Mouse (Mus musculus): ENCODE measurements at regions not wholly inside any gene's neighbourhood (a gene's known extent, or its start where the extent isn't known, plus 50 kb on each side); places are given as distances from the start of the nearest gene placed in this dataset.
A peak's percentile ranks its signal among the peaks of the same experiment; 100 is the strongest.

DNA sequence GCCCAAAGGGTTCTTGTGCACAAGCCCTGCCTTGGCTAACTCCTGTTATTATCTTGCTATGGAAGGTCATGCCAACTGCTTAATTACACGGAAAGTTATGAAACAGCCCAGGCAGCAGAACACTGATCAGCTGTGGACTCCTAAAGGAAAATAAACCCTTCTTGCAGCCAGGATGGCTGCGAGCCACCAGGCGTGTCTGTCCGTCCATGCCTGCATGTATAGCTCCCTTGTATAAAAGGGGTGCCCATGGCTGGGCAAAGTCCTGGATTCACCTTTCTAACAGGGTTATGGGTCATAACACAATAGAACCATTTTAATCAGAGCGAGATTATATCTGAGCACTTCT, 169.9 kb upstream of the Map3k1 start:
- no peaks in the 10 kb centered on the region for H3K36me3 ChIP-seq
- no peaks in the 10 kb centered on the region for H3K27me3 ChIP-seq (replicated peaks)
- no peak overlapping the region for H3K9ac ChIP-seq
- no peaks in the 10 kb centered on the region for H3K9me3 ChIP-seq (replicated peaks)
- H3K27ac ChIP-seq (ENCODE audit: poor library complexity, severe bottlenecking): no peak overlapping the region
- ATAC-seq (ENCODE audit: insufficient number of reproducible peaks, low FRiP score): no peak
- no peak overlapping the region for H3K4me3 ChIP-seq
- H3K4me1 ChIP-seq (replicated peaks): peaks cover 29% of the 10 kb centered on the region
- no peak overlapping the region for H3K4me2 ChIP-seq
- 76% methylated on average over 5 of the region's 5 CpGs for WGBS

- Histone ChIP-seq H3K27me3 (replicated peaks) (no peaks in the 10 kb centered on the region), H3K4me3 (no peak overlapping the region), H3K4me1 (replicated peaks) (peaks cover 32% of the 10 kb centered on the region), H3K27ac (ENCODE audit: poor library complexity, severe bottlenecking) (no peak overlapping the region), H3K9me3 (replicated peaks) (no peaks in the 10 kb centered on the region), H3K36me3 (no peaks in the 10 kb centered on the region), H3K4me2 (peak overlapping the region; percentile 47), H3K9ac (no peak overlapping the region)
- whole genome bisulfite sequencing: 33% methylated on average over 17 of the region's 17 CpGs
- no peak for ATAC-seq (ENCODE audit: insufficient number of reproducible peaks, low FRiP score)
These were observed 170.8 kb upstream of the Map3k1 start for GRCm38 (mm10) chr13:111979428-111980204.

GRCm38 (mm10) chr13:111980205-111980595, 171.4 kb upstream of the Map3k1 start:
- WGBS: 77% methylated on average over 12 of the region's 12 CpGs
- no peak overlapping the region for H3K4me3 ChIP-seq
- no peaks in the 10 kb centered on the region for H3K9me3 ChIP-seq (replicated peaks)
- no peak for ATAC-seq (ENCODE audit: insufficient number of reproducible peaks, low FRiP score)
- no peak overlapping the region for H3K27ac ChIP-seq (ENCODE audit: poor library complexity, severe bottlenecking)
- no peaks in the 10 kb centered on the region for H3K36me3 ChIP-seq
- no peaks in the 10 kb centered on the region for H3K27me3 ChIP-seq (replicated peaks)
- no peak overlapping the region for H3K9ac ChIP-seq
- H3K4me1 ChIP-seq (replicated peaks): peaks cover 32% of the 10 kb centered on the region
- H3K4me2 ChIP-seq: no peak overlapping the region

DNA sequence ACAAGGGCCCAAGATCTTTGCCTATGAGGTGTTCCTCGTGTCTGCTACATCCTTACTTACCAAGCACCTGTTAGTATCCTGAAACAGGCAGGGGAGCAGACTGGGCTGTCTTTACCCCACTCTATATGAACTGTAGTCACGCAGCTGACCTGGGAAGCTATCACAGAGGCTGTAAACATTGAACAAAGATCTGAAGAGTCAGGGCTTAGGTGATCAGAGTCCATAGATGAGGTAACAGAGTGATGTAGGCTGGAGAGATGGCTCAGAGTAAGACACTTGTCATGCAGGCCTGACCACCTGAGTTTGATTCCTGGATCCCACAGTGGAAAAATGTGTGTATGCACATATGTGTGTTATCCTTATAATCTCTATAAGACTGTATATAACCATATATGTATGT, 172.3 kb upstream of the Map3k1 start:
- Histone ChIP-seq H3K27ac (ENCODE audit: poor library complexity, severe bottlenecking) (no peak overlapping the region), H3K4me1 (replicated peaks) (peaks cover 32% of the 10 kb centered on the region), H3K36me3 (no peaks in the 10 kb centered on the region), H3K4me3 (no peak overlapping the region), H3K4me2 (no peak overlapping the region), H3K9me3 (replicated peaks) (no peaks in the 10 kb centered on the region), H3K27me3 (replicated peaks) (no peaks in the 10 kb centered on the region), H3K9ac (no peak overlapping the region)
- no peak for ATAC-seq (ENCODE audit: insufficient number of reproducible peaks, low FRiP score)
- WGBS: 87% methylated on average over 2 of the region's 2 CpGs

GRCm38 (mm10) chr13:111982796-111983460, 174.1 kb upstream of the Map3k1 start:
- ATAC-seq (ENCODE audit: insufficient number of reproducible peaks, low FRiP score): no peak
- H3K4me1 ChIP-seq (replicated peaks): peaks cover 32% of the 10 kb centered on the region
- no peak overlapping the region for H3K4me3 ChIP-seq
- no peaks in the 10 kb centered on the region for H3K36me3 ChIP-seq
- H3K4me2 ChIP-seq: no peak overlapping the region
- no peaks in the 10 kb centered on the region for H3K27me3 ChIP-seq (replicated peaks)
- H3K9ac ChIP-seq: no peak overlapping the region
- no peak overlapping the region for H3K27ac ChIP-seq (ENCODE audit: poor library complexity, severe bottlenecking)
- H3K9me3 ChIP-seq (replicated peaks): no peaks in the 10 kb centered on the region
- WGBS: 48% methylated on average over 6 of the region's 6 CpGs

GRCm38 (mm10) chr13:111984081-111984574, 175.3 kb upstream of the Map3k1 start:
- Histone ChIP-seq H3K27ac (ENCODE audit: poor library complexity, severe bottlenecking) (no peak overlapping the region), H3K4me3 (no peak overlapping the region), H3K27me3 (replicated peaks) (0 out of 2 replicates have a peak, but pooled peaks cover 3% of the 10 kb centered on the region), H3K4me2 (no peak overlapping the region), H3K36me3 (no peaks in the 10 kb centered on the region), H3K4me1 (replicated peaks) (peaks cover 29% of the 10 kb centered on the region), H3K9ac (no peak overlapping the region), H3K9me3 (replicated peaks) (no peaks in the 10 kb centered on the region)
- ATAC-seq (ENCODE audit: insufficient number of reproducible peaks, low FRiP score): no peak
- WGBS: 61% methylated on average over 10 of the region's 10 CpGs

- no peaks in the 10 kb centered on the region for H3K9me3 ChIP-seq (replicated peaks)
- no peak for ATAC-seq (ENCODE audit: insufficient number of reproducible peaks, low FRiP score)
- no peak overlapping the region for H3K4me2 ChIP-seq
- 0 out of 2 replicates have a peak, but pooled peaks cover 5% of the 10 kb centered on the region for H3K27me3 ChIP-seq (replicated peaks)
- H3K9ac ChIP-seq: no peak overlapping the region
- H3K4me3 ChIP-seq: no peak overlapping the region
- H3K27ac ChIP-seq (ENCODE audit: poor library complexity, severe bottlenecking): no peak overlapping the region
- H3K36me3 ChIP-seq: no peaks in the 10 kb centered on the region
- peaks cover 20% of the 10 kb centered on the region for H3K4me1 ChIP-seq (replicated peaks)
- WGBS: 84% methylated on average over 5 of the region's 5 CpGs
These were observed 176.6 kb upstream of the Map3k1 start for GRCm38 (mm10) chr13:111985406-111985805.

DNA sequence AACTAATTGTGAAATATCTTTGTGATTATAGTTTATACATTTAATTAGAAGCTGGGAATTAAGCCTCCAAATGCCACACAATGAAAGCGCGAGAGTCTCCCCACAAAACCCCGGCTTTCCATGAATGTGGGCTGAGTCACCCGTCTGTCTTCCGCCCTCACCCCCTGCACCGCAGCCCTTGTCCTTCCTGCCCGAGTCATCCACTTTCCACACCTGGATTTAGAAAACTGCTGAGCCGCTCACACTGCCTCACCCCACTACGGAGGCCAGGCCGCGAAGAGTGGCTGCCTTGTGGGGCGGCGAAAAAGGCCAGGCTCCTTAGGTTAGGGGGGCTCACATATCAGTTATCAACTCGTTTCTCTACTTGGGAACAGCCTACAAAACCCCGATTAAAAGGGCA, 177.9 kb upstream of the Map3k1 start:
- no peak overlapping the region for H3K4me3 ChIP-seq
- WGBS: 80% methylated on average over 15 of the region's 15 CpGs
- 0 out of 2 replicates have a peak, but pooled peaks cover 5% of the 10 kb centered on the region for H3K27me3 ChIP-seq (replicated peaks)
- H3K36me3 ChIP-seq: no peaks in the 10 kb centered on the region
- no peak overlapping the region for H3K9ac ChIP-seq
- no peak overlapping the region for H3K4me2 ChIP-seq
- no peak overlapping the region for H3K27ac ChIP-seq (ENCODE audit: poor library complexity, severe bottlenecking)
- no peak for ATAC-seq (ENCODE audit: insufficient number of reproducible peaks, low FRiP score)
- H3K4me1 ChIP-seq (replicated peaks): peaks cover 25% of the 10 kb centered on the region
- no peaks in the 10 kb centered on the region for H3K9me3 ChIP-seq (replicated peaks)

DNA sequence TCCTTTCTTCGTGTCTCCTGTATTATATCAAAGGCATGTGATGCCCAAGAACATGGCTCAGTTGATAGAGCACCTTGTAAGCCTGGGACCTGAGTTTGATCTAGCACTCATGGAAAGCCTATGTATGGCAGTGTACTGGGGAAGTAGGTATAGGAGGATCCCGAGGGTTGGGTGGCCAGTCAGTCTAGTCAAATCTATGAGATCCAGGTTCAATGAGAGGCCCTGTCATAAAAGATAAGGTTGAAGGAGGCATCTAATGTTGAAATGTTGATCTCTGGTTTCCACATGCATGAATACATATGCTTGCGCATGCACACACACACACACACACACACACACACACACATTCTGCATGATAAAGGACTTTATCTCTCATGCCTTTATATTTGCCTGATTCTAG, 178.6 kb upstream of the Map3k1 start:
- H3K9me3 ChIP-seq (replicated peaks): no peaks in the 10 kb centered on the region
- WGBS: 83% methylated on average over 3 of the region's 3 CpGs
- ATAC-seq (ENCODE audit: insufficient number of reproducible peaks, low FRiP score): no peak

DNA sequence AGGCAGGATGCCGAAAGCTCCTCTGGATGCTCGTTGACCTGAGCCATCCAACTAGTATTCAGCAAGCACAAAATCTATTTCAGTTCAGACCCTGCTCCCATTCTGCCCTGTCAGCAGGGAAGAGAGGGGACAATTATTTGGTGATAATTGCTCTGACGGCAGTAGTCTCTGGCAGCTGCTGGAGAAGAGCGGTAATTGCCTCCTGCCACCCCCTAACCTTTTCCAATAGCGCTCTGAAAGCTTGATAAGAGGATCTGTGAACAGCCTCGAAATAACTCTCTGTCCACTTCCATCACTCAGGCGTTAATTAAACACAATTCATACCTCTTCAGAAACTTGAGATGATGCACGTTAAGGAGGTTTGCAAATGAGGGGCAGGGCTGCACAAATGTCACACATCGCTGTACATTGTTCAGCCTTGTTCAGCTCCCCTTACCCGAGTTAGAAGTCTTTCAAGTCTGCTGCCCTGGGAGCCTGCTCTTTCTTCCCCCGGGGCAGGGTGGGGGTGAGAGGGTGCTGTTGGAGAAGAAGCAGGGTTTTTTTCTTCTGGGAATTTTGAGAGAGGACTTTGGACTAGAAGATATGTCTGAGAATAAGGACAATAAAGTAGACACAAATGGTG, 182.2 kb upstream of the Map3k1 start:
- no peak overlapping the region for H3K4me3 ChIP-seq
- peaks cover 9% of the 10 kb centered on the region; the same call in 1 of the 2 replicates for H3K4me1 ChIP-seq (replicated peaks)
- peaks cover 19% of the 10 kb centered on the region; the same call in 1 of the 2 replicates for H3K27me3 ChIP-seq (replicated peaks)
- no peak for ATAC-seq (ENCODE audit: insufficient number of reproducible peaks, low FRiP score)
- WGBS: 12% methylated on average over 11 of the region's 11 CpGs
- H3K9me3 ChIP-seq (replicated peaks): no peaks in the 10 kb centered on the region
- no peak overlapping the region for H3K27ac ChIP-seq (ENCODE audit: poor library complexity, severe bottlenecking)
- no peaks in the 10 kb centered on the region for H3K36me3 ChIP-seq
- no peak overlapping the region for H3K9ac ChIP-seq
- peak overlapping the region; percentile 29 for H3K4me2 ChIP-seq

More for the DNA sequence above, 178.6 kb upstream of the Map3k1 start:
- 0 out of 2 replicates have a peak, but pooled peaks cover 5% of the 10 kb centered on the region for H3K27me3 ChIP-seq (replicated peaks)
- no peak overlapping the region for H3K4me3 ChIP-seq
- H3K4me1 ChIP-seq (replicated peaks): peaks cover 25% of the 10 kb centered on the region
- no peak overlapping the region for H3K4me2 ChIP-seq
- no peaks in the 10 kb centered on the region for H3K36me3 ChIP-seq
- H3K9ac ChIP-seq: no peak overlapping the region
- H3K27ac ChIP-seq (ENCODE audit: poor library complexity, severe bottlenecking): no peak overlapping the region
